Mouse (Mus musculus): ENCODE measurements around the gene Nup85. TPM values are rescaled to one million over a fixed set of nuclear protein-coding genes. Genes with fewer than 3 reads are reported as not detected.

The Nup85 gene
- 93.2 and 104 TPM in 2 replicates for polyA plus RNA-seq (2012; rRNA removed)

DNA sequence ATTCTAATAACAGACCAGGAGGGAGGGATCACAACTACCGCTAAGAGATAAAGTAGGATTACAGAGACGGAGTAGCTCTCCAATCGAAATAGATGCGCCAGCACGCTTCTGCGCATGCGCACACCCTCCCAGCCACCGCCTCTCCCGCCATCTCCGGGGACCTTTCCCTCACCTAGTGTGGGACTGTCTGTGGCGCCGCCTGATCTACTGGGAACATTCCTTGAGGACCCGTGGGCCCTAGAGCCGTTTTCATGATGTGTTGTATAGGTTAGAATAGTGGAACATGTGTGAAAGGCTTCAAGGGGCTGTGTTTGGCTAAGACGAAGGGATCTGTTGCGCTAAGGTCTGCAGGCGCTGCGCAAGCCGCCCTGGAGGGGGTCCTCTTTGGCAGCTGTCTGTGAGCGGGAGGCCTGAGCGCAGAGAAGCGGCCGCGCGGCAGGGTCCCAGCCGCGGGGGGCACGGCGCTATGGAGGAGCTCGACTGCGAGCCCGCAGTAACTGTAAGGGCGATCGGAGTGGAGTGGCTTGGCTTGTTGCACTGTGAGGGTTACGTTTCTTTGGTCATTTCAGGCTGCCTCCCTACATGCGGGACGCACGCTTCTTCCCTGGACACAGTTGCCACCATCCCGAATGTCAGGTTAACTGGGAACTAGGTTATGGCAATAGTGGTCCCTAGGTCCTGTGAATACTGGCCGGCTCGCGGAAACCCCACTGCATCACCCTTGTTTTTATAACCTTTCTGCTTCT is at the start of gene Nup85:
Gene Nup85, plus strand, starts transcription at position 371 of the 746 bp plus-strand sequence.
- Histone ChIP-seq H3K4me1 (ENCODE audit: control insufficient read depth, insufficient read depth, low read length) (no peaks in the 10 kb centered on the region), H3K27ac (ENCODE audit: insufficient read depth, low read length) (peak within 1 kb of the TSS; percentile 93), H3K4me3 (replicated peaks; ENCODE audit: insufficient read depth, low read depth, low read length) (peak within 1 kb of the TSS; percentile 89), H3K27me3 (ENCODE audit: control insufficient read depth, insufficient read depth, low read length) (no peaks in the 10 kb centered on the region)
- TF ChIP-seq POLR2A (IDR thresholded peaks at IDR 0.05; ENCODE audit: borderline replicate concordance, insufficient read depth, low read length), result peak; percentile 75; the same call in 1 of the 2 replicates
- no peak for TF ChIP-seq CTCF (IDR thresholded peaks at IDR 0.05; ENCODE audit: borderline replicate concordance, insufficient read depth, low read depth, low read length)
- DNase-seq, result peak; percentile 96 to 98
- WGBS, result under 1% methylated on average over 42 of the region's 42 CpGs

DNA sequence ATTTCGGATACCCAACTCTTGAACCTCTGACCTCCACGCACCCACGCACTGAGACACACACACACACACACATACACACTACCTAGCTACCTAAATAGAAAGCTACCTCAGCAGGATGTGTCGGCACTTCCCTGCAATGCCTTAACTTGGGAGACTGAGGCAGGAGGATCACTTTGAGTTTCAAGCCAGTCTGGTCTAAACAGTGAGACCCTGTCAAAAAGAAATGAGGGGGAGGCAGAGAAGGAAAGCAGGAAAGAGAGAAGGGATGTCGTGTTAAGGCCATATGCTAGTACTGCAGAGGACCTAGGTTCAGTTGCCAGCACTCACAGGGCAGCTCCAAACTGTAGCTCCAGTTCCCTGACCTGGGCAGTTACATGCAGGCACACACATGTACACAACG is 49.2 kb upstream of the Nup85 start:
- no peak for TF ChIP-seq CTCF (IDR thresholded peaks at IDR 0.05; ENCODE audit: borderline replicate concordance, insufficient read depth, low read depth, low read length)
- TF ChIP-seq POLR2A (IDR thresholded peaks at IDR 0.05; ENCODE audit: borderline replicate concordance, insufficient read depth, low read length), result no peak
- no peak overlapping the region for H3K27ac ChIP-seq (ENCODE audit: insufficient read depth, low read length)
- no peak for DNase-seq
- H3K4me3 ChIP-seq (replicated peaks; ENCODE audit: insufficient read depth, low read depth, low read length), result no peak overlapping the region
- peaks cover 8% of the 10 kb centered on the region; the same call in 1 of the 2 replicates for H3K4me1 ChIP-seq (ENCODE audit: control insufficient read depth, insufficient read depth, low read length)
- no peaks in the 10 kb centered on the region for H3K27me3 ChIP-seq (ENCODE audit: control insufficient read depth, insufficient read depth, low read length)
- WGBS, result 73% methylated on average over 6 of the region's 6 CpGs

DNA sequence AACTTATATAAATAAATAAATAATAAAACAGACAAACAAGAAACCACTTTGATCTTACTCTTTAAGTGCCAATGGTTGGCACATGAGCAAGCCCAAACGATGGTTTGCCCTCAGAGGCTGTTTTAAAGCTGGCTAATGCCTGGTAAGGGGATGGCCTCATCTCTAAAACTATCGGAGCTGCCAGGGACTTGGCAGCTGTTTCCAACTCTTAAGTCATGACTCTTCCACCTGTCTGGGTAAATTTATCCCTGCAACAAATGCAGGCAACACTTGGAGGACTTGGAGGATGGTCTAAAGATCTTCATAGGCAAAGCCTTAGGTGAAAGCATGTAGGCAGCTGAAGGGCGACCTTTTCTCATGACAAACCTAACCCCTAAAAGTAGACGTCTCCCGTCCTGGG is 47.3 kb upstream of the Nup85 start:
- Histone ChIP-seq H3K4me3 (replicated peaks; ENCODE audit: insufficient read depth, low read depth, low read length) (no peak overlapping the region), H3K27me3 (ENCODE audit: control insufficient read depth, insufficient read depth, low read length) (no peaks in the 10 kb centered on the region), H3K27ac (ENCODE audit: insufficient read depth, low read length) (no peak overlapping the region), H3K4me1 (ENCODE audit: control insufficient read depth, insufficient read depth, low read length) (peaks cover 4% of the 10 kb centered on the region; the same call in 1 of the 2 replicates)
- TF ChIP-seq POLR2A (IDR thresholded peaks at IDR 0.05; ENCODE audit: borderline replicate concordance, insufficient read depth, low read length), result no peak
- no peak for TF ChIP-seq CTCF (IDR thresholded peaks at IDR 0.05; ENCODE audit: borderline replicate concordance, insufficient read depth, low read depth, low read length)
- WGBS, result 62% methylated on average over 5 of the region's 5 CpGs
- no peak for DNase-seq

DNA sequence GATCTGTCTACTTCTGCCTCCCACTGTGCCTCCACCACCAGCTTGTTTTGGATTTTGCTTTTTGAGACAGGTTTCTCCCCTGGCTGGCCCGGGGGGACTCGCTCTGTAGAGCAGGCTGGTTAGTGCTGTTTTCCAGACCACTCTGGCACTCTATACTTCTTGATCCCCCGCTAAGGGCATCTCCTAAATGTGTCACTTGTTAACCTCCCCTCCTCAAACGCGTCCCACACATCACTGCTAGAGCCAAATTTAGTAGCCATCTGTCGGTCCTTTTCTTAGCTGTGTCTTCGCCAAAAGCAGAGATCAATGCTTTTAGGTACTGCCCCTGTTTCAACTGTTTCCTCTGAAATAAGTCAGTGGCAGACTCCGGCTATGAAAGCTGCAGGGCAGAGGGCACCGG is 45.5 kb upstream of the Nup85 start:
- TF ChIP-seq CTCF (IDR thresholded peaks at IDR 0.05; ENCODE audit: borderline replicate concordance, insufficient read depth, low read depth, low read length) (no peak), POLR2A (IDR thresholded peaks at IDR 0.05; ENCODE audit: borderline replicate concordance, insufficient read depth, low read length) (no peak)
- no peaks in the 10 kb centered on the region for H3K27me3 ChIP-seq (ENCODE audit: control insufficient read depth, insufficient read depth, low read length)
- 12% methylated on average over 9 of the region's 9 CpGs for WGBS
- DNase-seq, result peak; percentile 46 to 52
- H3K4me1 ChIP-seq (ENCODE audit: control insufficient read depth, insufficient read depth, low read length), result no peaks in the 10 kb centered on the region
- H3K4me3 ChIP-seq (replicated peaks; ENCODE audit: insufficient read depth, low read depth, low read length), result no peak overlapping the region
- H3K27ac ChIP-seq (ENCODE audit: insufficient read depth, low read length), result no peak overlapping the region

DNA sequence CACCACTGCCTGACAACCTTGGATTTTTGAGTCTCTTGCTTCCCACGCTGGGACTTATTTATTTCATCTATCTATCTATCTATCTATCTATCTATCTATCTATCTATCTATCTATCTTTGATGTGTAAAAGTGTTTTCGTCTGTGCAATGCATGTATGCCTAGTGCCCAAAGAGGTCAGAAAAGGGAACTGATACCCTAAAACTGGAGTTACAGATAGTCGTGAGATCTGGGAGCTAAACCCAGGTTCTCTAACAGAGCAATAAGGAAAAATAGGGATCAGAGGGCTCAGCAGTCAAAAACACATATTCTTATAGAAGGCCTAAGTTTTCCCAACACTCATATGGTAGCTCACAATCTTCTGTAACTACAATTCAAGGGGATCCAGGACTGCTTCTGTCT is 44.7 kb upstream of the Nup85 start:
- no peak overlapping the region for H3K27ac ChIP-seq (ENCODE audit: insufficient read depth, low read length)
- DNase-seq, result no peak
- no peak overlapping the region for H3K4me3 ChIP-seq (replicated peaks; ENCODE audit: insufficient read depth, low read depth, low read length)
- WGBS, result 90% methylated on average over 3 of the region's 3 CpGs
- no peaks in the 10 kb centered on the region for H3K27me3 ChIP-seq (ENCODE audit: control insufficient read depth, insufficient read depth, low read length)
- H3K4me1 ChIP-seq (ENCODE audit: control insufficient read depth, insufficient read depth, low read length), result no peaks in the 10 kb centered on the region
- TF ChIP-seq CTCF (IDR thresholded peaks at IDR 0.05; ENCODE audit: borderline replicate concordance, insufficient read depth, low read depth, low read length), result no peak
- no peak for TF ChIP-seq POLR2A (IDR thresholded peaks at IDR 0.05; ENCODE audit: borderline replicate concordance, insufficient read depth, low read length)

DNA sequence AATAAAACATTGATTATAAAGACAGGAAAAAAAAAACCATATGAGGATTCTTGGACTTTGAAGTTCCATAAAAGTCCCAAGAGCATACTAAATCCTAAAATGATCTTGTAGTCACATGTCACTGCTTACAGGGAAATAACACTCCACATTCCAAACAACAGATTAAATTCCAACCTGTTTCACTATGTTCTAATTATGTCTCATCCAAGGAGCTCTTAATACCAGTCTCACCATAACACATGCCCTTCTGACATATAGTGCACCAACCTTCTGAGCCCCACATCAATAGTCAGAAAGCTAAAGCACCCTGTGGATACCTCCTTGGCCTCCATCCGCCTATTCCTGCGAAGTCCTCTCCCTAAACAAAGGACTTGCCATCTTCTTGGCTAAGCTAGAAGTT is 44.0 kb upstream of the Nup85 start:
- TF ChIP-seq CTCF (IDR thresholded peaks at IDR 0.05; ENCODE audit: borderline replicate concordance, insufficient read depth, low read depth, low read length), result no peak
- TF ChIP-seq POLR2A (IDR thresholded peaks at IDR 0.05; ENCODE audit: borderline replicate concordance, insufficient read depth, low read length), result no peak
- WGBS, result 36% methylated on average over 2 of the region's 2 CpGs
- Histone ChIP-seq H3K27ac (ENCODE audit: insufficient read depth, low read length) (no peak overlapping the region), H3K4me3 (replicated peaks; ENCODE audit: insufficient read depth, low read depth, low read length) (no peak overlapping the region), H3K27me3 (ENCODE audit: control insufficient read depth, insufficient read depth, low read length) (no peaks in the 10 kb centered on the region), H3K4me1 (ENCODE audit: control insufficient read depth, insufficient read depth, low read length) (no peaks in the 10 kb centered on the region)
- no peak for DNase-seq

DNA sequence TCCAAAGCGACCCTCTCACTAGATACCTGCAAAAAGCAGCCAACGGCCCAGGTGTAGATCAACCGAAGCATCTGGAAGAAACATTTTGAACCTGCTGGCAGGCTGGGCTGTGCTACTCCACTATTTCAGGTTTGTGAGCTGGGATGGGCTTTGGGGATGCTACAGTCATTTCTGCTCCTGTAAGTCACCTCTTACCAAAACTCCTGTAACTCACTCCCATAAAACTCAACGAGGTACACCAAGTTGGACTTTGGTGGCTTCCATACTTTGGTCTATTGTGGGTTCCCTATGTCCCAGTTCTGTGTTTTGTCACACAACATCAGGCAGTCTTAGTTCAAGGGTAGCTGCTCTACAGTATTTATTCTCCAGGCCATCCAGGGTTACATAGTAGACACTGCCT is 43.2 kb upstream of the Nup85 start:
- 89% methylated on average over 4 of the region's 4 CpGs for WGBS

DNA sequence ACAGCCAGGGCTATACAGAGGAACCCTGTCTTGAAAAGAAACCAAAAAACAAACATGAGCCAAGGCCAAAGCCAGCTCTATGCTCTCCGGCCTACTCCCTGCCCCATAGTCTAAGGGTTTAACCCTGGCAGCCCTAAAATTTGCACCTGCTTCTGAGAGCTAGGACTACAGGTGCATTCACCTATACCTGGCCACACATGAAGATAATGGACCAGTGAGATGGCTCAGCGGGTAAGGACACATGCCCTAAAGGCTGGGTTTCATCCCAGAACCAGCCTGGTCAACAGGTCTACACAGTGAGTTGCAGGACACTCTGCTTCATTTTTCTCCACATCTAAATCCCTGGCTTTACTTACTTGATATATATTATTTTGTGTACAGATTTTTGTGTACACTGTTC is 42.0 kb upstream of the Nup85 start:
- H3K4me1 ChIP-seq (ENCODE audit: control insufficient read depth, insufficient read depth, low read length), result no peaks in the 10 kb centered on the region
- 88% methylated on average over 2 of the region's 2 CpGs for WGBS

More for the DNA sequence above, 43.2 kb upstream of the Nup85 start:
- no peaks in the 10 kb centered on the region for H3K27me3 ChIP-seq (ENCODE audit: control insufficient read depth, insufficient read depth, low read length)
- H3K4me3 ChIP-seq (replicated peaks; ENCODE audit: insufficient read depth, low read depth, low read length), result no peak overlapping the region
- no peak for DNase-seq
- no peak overlapping the region for H3K27ac ChIP-seq (ENCODE audit: insufficient read depth, low read length)
- H3K4me1 ChIP-seq (ENCODE audit: control insufficient read depth, insufficient read depth, low read length), result no peaks in the 10 kb centered on the region
- no peak for TF ChIP-seq CTCF (IDR thresholded peaks at IDR 0.05; ENCODE audit: borderline replicate concordance, insufficient read depth, low read depth, low read length)
- TF ChIP-seq POLR2A (IDR thresholded peaks at IDR 0.05; ENCODE audit: borderline replicate concordance, insufficient read depth, low read length), result no peak

More for the DNA sequence above, 42.0 kb upstream of the Nup85 start:
- Histone ChIP-seq H3K27me3 (ENCODE audit: control insufficient read depth, insufficient read depth, low read length) (no peaks in the 10 kb centered on the region), H3K27ac (ENCODE audit: insufficient read depth, low read length) (no peak overlapping the region), H3K4me3 (replicated peaks; ENCODE audit: insufficient read depth, low read depth, low read length) (no peak overlapping the region)
- no peak for DNase-seq
- TF ChIP-seq CTCF (IDR thresholded peaks at IDR 0.05; ENCODE audit: borderline replicate concordance, insufficient read depth, low read depth, low read length) (no peak), POLR2A (IDR thresholded peaks at IDR 0.05; ENCODE audit: borderline replicate concordance, insufficient read depth, low read length) (no peak)

All from cerebellum, adult 2 months (tissue).